Mouse (Mus musculus) CH12.LX (cell line): ENCODE data around the gene Cnbp. TPM values are rescaled to one million over a fixed set of nuclear protein-coding genes. Genes with fewer than 3 reads are reported as not detected.
A peak's percentile ranks its signal among the peaks of the same experiment; 100 is the strongest.

Experiments used
- DNase-seq: peaks from one replicate; pipeline ENCODE4 v3.0.0-alpha.2; 2013; ENCODE audit errors: extremely low read depth
- H3K27ac ChIP-seq: 2 replicates; pipeline ENCODE4 v1.5.1; 2012; ENCODE audit warnings: low read depth, mild to moderate bottlenecking, control low read depth, moderate library complexity; ENCODE audit not compliant: insufficient read depth
- H3K27me3 ChIP-seq: replicated peaks from 2 replicates; pipeline ENCODE3; 2012; ENCODE audit warnings: inconsistent platforms
- H3K36me3 ChIP-seq, 2 experiments: replicated peaks in 1 of 2; 2 replicates each; pipeline versions ENCODE3 to v1.6.1; 2012; ENCODE audit warnings: inconsistent platforms in 1 of 2, low read length in 1 of 2, mild to moderate bottlenecking in 1 of 2, mixed read lengths in 1 of 2, moderate library complexity in 1 of 2; ENCODE audit not compliant: control insufficient read depth in 1 of 2, insufficient read depth in 1 of 2
- H3K4me1 ChIP-seq, 2 experiments: 2 replicates each; pipeline ENCODE4 v1.6.1; 2012; ENCODE audit warnings: inconsistent platforms in 1 of 2, moderate library complexity in 1 of 2; ENCODE audit not compliant: insufficient read depth in 2 of 2, control insufficient read depth in 1 of 2
- H3K4me2 ChIP-seq: 2 replicates; pipeline ENCODE4 v1.6.1; 2012; ENCODE audit warnings: low read depth, mild to moderate bottlenecking, control low read depth; ENCODE audit not compliant: poor library complexity, insufficient read depth, severe bottlenecking
- H3K4me3 ChIP-seq, 3 experiments: fragments of 150-350 bp in 1 of 3; sonication (generic) in 1 of 3; replicated peaks in 1 of 3; 2 replicates each; pipeline versions ENCODE3 to v1.5.1; 2011 to 2012; ENCODE audit warnings: low read depth in 2 of 3, low read length in 2 of 3, mild to moderate bottlenecking in 2 of 3, moderate library complexity in 2 of 3, control low read depth in 1 of 3, improper control_type of control experiment in 1 of 3, inconsistent platforms in 1 of 3, mixed read lengths in 1 of 3; ENCODE audit not compliant: poor library complexity in 1 of 3
- H3K79me2 ChIP-seq: replicated peaks from 2 replicates; pipeline ENCODE4 v1.6.1; 2012; ENCODE audit warnings: mild to moderate bottlenecking, moderate library complexity; ENCODE audit not compliant: control insufficient read depth, poor library complexity, insufficient read depth, severe bottlenecking; ENCODE audit errors: extremely low read depth
- H3K9ac ChIP-seq: 2 replicates; pipeline ENCODE4 v1.6.1; 2012; ENCODE audit warnings: low read depth, mild to moderate bottlenecking, control low read depth, moderate library complexity; ENCODE audit not compliant: insufficient read depth
- H3K9me3 ChIP-seq: replicated peaks from 2 replicates; pipeline ENCODE3; 2012; ENCODE audit warnings: low read length, inconsistent platforms, mixed read lengths
- BHLHE40 ChIP-seq: IDR thresholded peaks from 2 replicates; pipeline ENCODE4 v1.6.1; 2011; ENCODE audit warnings: mild to moderate bottlenecking, low read depth, low read length, improper control_type of control experiment
- CHD2 ChIP-seq: IDR thresholded peaks from 2 replicates; pipeline ENCODE4 v1.6.1; 2011; ENCODE audit warnings: low read length, improper control_type of control experiment
- E2F4 ChIP-seq: IDR thresholded peaks from 2 replicates; pipeline ENCODE4 v1.6.1; 2011; ENCODE audit warnings: low read depth, low read length, improper control_type of control experiment; ENCODE audit not compliant: insufficient replicate concordance
- ELF1 ChIP-seq: IDR thresholded peaks from 2 replicates; pipeline ENCODE4 v1.6.1; 2014; ENCODE audit warnings: low read depth, mild to moderate bottlenecking, inconsistent platforms, low read length, improper control_type of control experiment
- EP300 ChIP-seq: IDR thresholded peaks from 2 replicates; pipeline ENCODE4 v1.6.1; 2011; ENCODE audit warnings: low read length, improper control_type of control experiment
- GABPA ChIP-seq: IDR thresholded peaks from 2 replicates; pipeline ENCODE4 v1.6.1; 2012; ENCODE audit warnings: low read depth, low read length, improper control_type of control experiment, inconsistent platforms; ENCODE audit not compliant: insufficient replicate concordance
- HCFC1 ChIP-seq: IDR thresholded peaks from 2 replicates; pipeline ENCODE4 v1.6.1; 2012; ENCODE audit warnings: low read depth, mild to moderate bottlenecking, inconsistent platforms, low read length, improper control_type of control experiment
- IRF4 ChIP-seq: IDR thresholded peaks from 2 replicates; pipeline ENCODE4 v1.6.1; 2014; ENCODE audit warnings: low read depth, mild to moderate bottlenecking, inconsistent platforms, low read length, improper control_type of control experiment
- JUN ChIP-seq: IDR thresholded peaks from 2 replicates; pipeline ENCODE4 v1.6.1; 2011; ENCODE audit warnings: low read depth, mild to moderate bottlenecking, low read length, improper control_type of control experiment, moderate library complexity; ENCODE audit not compliant: insufficient read depth
- JUND ChIP-seq: conservative IDR thresholded peaks from 2 replicates; pipeline ENCODE4 v1.6.1; 2011; ENCODE audit warnings: low read depth, low read length, improper control_type of control experiment
- KAT2A ChIP-seq: IDR thresholded peaks from 2 replicates; pipeline ENCODE4 v1.6.1; 2012; ENCODE audit warnings: low read length, improper control_type of control experiment, inconsistent platforms; ENCODE audit not compliant: insufficient replicate concordance
- MAX ChIP-seq: IDR thresholded peaks from 2 replicates; pipeline ENCODE4 v1.6.1; 2011; ENCODE audit warnings: low read length, improper control_type of control experiment
- MAZ ChIP-seq: IDR thresholded peaks from 2 replicates; pipeline ENCODE4 v1.6.1; 2012; ENCODE audit warnings: low read depth, mild to moderate bottlenecking, inconsistent platforms, low read length, improper control_type of control experiment, moderate library complexity
- MEF2A ChIP-seq: IDR thresholded peaks from 2 replicates; pipeline ENCODE4 v1.6.1; 2014; ENCODE audit warnings: low read depth, mild to moderate bottlenecking, inconsistent platforms, low read length, improper control_type of control experiment, borderline replicate concordance
- MYC ChIP-seq: IDR thresholded peaks from 2 replicates; pipeline ENCODE4 v1.6.1; 2011; ENCODE audit warnings: low read depth, mild to moderate bottlenecking, improper control_type of control experiment, low read length
- NELFE ChIP-seq: IDR thresholded peaks from 2 replicates; pipeline ENCODE4 v1.6.1; 2011; ENCODE audit warnings: low read depth, low read length, improper control_type of control experiment
- PAX5 ChIP-seq: IDR thresholded peaks from 2 replicates; pipeline ENCODE4 v1.6.1; 2012; ENCODE audit warnings: low read length, inconsistent platforms, mixed read lengths
- POLR2A ChIP-seq: IDR thresholded peaks from 2 replicates; pipeline ENCODE4 v1.6.1; 2011; ENCODE audit warnings: low read depth, mild to moderate bottlenecking, improper control_type of control experiment, low read length
- POLR2AphosphoS2 ChIP-seq: IDR thresholded peaks from 2 replicates; pipeline ENCODE4 v1.6.1; 2011; ENCODE audit warnings: low read depth, low read length, improper control_type of control experiment
- RAD21 ChIP-seq: IDR thresholded peaks from 2 replicates; pipeline ENCODE4 v1.6.1; 2011; ENCODE audit warnings: low read depth, mild to moderate bottlenecking, low read length, improper control_type of control experiment, moderate library complexity
- RCOR1 ChIP-seq: conservative IDR thresholded peaks from 2 replicates; pipeline ENCODE4 v1.6.1; 2012; ENCODE audit warnings: low read depth, mild to moderate bottlenecking, inconsistent platforms, low read length, improper control_type of control experiment
- SIN3A ChIP-seq: IDR thresholded peaks from 2 replicates; pipeline ENCODE4 v1.6.1; 2012; ENCODE audit warnings: low read length, improper control_type of control experiment, inconsistent platforms
- SMC3 ChIP-seq: IDR thresholded peaks from 2 replicates; pipeline ENCODE4 v1.6.1; 2011; ENCODE audit warnings: low read depth, low read length, improper control_type of control experiment
- TCF12 ChIP-seq: IDR thresholded peaks from 2 replicates; pipeline ENCODE4 v1.6.1; 2014; ENCODE audit warnings: low read depth, mild to moderate bottlenecking, inconsistent platforms, low read length, improper control_type of control experiment
- UBTF ChIP-seq: IDR thresholded peaks from 2 replicates; pipeline ENCODE4 v1.6.1; 2012; ENCODE audit warnings: low read depth, mild to moderate bottlenecking, inconsistent platforms, low read length, improper control_type of control experiment, moderate library complexity
- USF1 ChIP-seq: IDR thresholded peaks from 2 replicates; pipeline ENCODE4 v1.6.1; 2014; ENCODE audit warnings: low read depth, mild to moderate bottlenecking, inconsistent platforms, low read length, improper control_type of control experiment
- USF2 ChIP-seq: conservative IDR thresholded peaks from 2 replicates; pipeline ENCODE4 v1.6.1; 2011; ENCODE audit warnings: low read depth, low read length, improper control_type of control experiment
- ZC3H11A ChIP-seq: IDR thresholded peaks from 2 replicates; pipeline ENCODE4 v1.6.1; 2012; ENCODE audit warnings: low read depth, mild to moderate bottlenecking, inconsistent platforms, low read length, improper control_type of control experiment
- ZKSCAN1 ChIP-seq: IDR thresholded peaks from 2 replicates; pipeline ENCODE4 v1.6.1; 2012; ENCODE audit warnings: low read depth, inconsistent platforms, low read length, improper control_type of control experiment, borderline replicate concordance
- ZMIZ1 ChIP-seq: IDR thresholded peaks from 2 replicates; pipeline ENCODE4 v1.6.1; 2012; ENCODE audit warnings: low read depth, mild to moderate bottlenecking, inconsistent platforms, low read length, improper control_type of control experiment
- ZNF384 ChIP-seq: IDR thresholded peaks from 2 replicates; pipeline ENCODE4 v1.6.1; 2012; ENCODE audit warnings: low read depth, low read length, improper control_type of control experiment, inconsistent platforms
- dilution Hi-C: fragments of 300-500 bp; cut with MboI; formaldehyde crosslinking; loops from 2 replicates; pipeline ENCODE4 v1.14.3; 2020; ENCODE audit warnings: low sequenced_read_pairs; ENCODE audit not compliant: extremely low pct_unique_long_range_greater_than_20kb, extremely low pct_ligation_motif_present
- in situ Hi-C: fragments of 300-500 bp; cut with MboI; formaldehyde crosslinking; loops from 3 replicates; pipeline ENCODE4 v1.14.3; 2019; ENCODE audit warnings: low sequenced_read_pairs, low pct_ligation_motif_present, low pct_unique_long_range_greater_than_20kb, mixed read lengths
- polyA plus RNA-seq: library from polyadenylated mRNA; unstranded; fragments of >175 nt; gene quantifications from 2 replicates; pipeline ENCODE4 v1.2.1, GENCODE M21; 2012; ENCODE audit warnings: low read depth; ENCODE audit not compliant: insufficient read length
- total RNA-seq, 2 experiments: library from RNA; depleted of rRNA; stranded (reverse); fragments of 300-350 nt in 1 of 2; fragments of >200 nt in 1 of 2; gene quantifications; 2 replicates each; pipeline ENCODE4 v1.2.3; 2012 to 2014

The Cnbp gene
- total and polyA plus RNA-seq, 3 experiments = 558 to 838 (median 649) TPM

DNA sequence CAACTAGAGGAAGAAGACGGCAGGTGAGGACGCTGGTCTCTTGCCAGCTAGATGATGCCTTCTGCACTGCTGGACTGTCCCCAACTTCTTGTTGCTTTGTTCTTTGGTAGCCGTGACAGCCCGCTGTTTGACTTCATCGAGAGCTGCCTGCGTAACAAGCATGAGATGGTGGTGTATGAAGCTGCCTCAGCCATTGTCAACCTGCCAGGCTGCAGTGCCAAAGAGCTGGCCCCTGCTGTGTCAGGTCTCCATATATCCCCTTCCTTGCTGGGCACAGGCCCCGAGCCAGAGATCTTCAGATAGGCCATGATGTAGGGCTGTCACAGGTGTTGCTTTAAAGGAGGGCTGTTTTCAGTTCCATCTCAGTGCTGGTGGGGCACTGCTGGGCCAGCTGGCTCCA lies 43.0 kb upstream of the Cnbp start:
- in situ Hi-C loops (no loop called here), dilution Hi-C loops (no loop called here)
- TF ChIP-seq E2F4 (no peak), SMC3 (no peak), SIN3A (no peak), RCOR1 (no peak), UBTF (no peak), RAD21 (no peak), KAT2A (no peak)
- no peak overlapping the region for H3K4me2 ChIP-seq
- no peaks in the 10 kb centered on the region for H3K9me3 ChIP-seq
- no peaks in the 10 kb centered on the region for H3K27me3 ChIP-seq
- DNase-seq = no peak
- H3K4me3 ChIP-seq = no peak overlapping the region
- H3K79me2 ChIP-seq = peaks cover 9% of the 10 kb centered on the region
- peaks cover 92 to 98% of the 10 kb centered on the region in 2 experiments for H3K36me3 ChIP-seq
- no peak overlapping the region for H3K9ac ChIP-seq
- H3K4me1 ChIP-seq = peaks cover 2 to 11% of the 10 kb centered on the region in 2 experiments
- no peak overlapping the region for H3K27ac ChIP-seq

DNA sequence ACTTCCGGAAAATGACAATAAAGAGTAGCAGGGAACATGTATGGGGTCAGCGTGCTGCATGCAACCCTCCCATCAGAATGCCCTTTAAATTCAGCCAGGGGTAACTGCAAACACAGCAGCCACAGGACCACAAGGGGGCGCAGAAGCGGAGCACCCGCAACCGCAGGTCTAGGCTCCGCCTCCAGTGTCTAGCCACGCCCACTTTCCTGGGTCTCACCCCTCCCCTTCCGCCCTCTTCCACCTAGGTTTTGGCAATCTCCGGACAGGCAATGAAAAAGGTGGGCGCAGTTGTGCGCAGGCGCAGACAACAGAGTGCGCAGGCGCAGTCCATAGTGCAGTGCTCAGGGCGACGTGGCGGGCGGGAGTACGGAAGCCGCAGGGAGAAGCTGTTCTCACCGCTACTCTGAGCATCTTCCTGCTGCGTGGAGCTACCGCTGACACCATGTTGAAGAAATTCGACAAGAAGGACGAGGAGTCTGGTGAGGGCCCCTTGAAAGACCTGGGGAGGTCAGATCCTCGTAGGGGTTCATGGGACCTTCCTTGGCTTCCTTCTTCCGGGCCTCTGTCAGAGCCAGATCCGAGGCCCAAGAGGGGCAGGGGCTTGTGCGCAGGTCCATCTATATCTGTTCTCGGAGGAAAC lies 36.8 kb upstream of the Cnbp start, which contains the start of gene Copg1:
Gene Copg1 (plus strand): TSS at position 221 of the 640 bp plus-strand sequence.
- H3K9me3 ChIP-seq = no peaks in the 10 kb centered on the region
- H3K4me2 ChIP-seq = peak within 1 kb of the TSS; percentile 100
- H3K79me2 ChIP-seq = peaks cover 18% of the 10 kb centered on the region
- DNase-seq = peak; percentile 98
- peaks cover 3% of the 10 kb centered on the region for H3K27me3 ChIP-seq
- H3K36me3 ChIP-seq = peaks cover 33 to 39% of the 10 kb centered on the region in 2 experiments
- peak within 1 kb of the TSS; percentile 77 to 99 (median 95) for H3K4me3 ChIP-seq
- peak within 1 kb of the TSS; percentile 98 for H3K9ac ChIP-seq
- H3K27ac ChIP-seq = peak within 1 kb of the TSS; percentile 29
- dilution Hi-C loops = no loop called here
- H3K4me1 ChIP-seq = peaks cover 5 to 23% of the 10 kb centered on the region in 2 experiments
- in situ Hi-C loops = no loop called here
- TF ChIP-seq MYC (peak; percentile 72), POLR2A (peak; percentile 97), ZNF384 (no peak; the same call in 1 of the 2 replicates), EP300 (no peak), UBTF (no peak), JUND (0 out of 2 replicates have a peak, but pooled peaks have one; percentile 23), IRF4 (peak; percentile 53; the same call in 1 of the 2 replicates), BHLHE40 (0 out of 2 replicates have a peak, but pooled peaks have one; percentile 5), HCFC1 (peak; percentile 77), RCOR1 (no peak), MAZ (peak; percentile 76; the same call in 1 of the 2 replicates), ZMIZ1 (no peak; the same call in 1 of the 2 replicates), ZKSCAN1 (no peak), E2F4 (no peak), PAX5 (no peak), TCF12 (peak; percentile 93), MEF2A (peak; percentile 57), USF1 (no peak), GABPA (no peak), JUN (no peak), POLR2AphosphoS2 (peak; percentile 83; the same call in 1 of the 2 replicates), RAD21 (peak; percentile 49), MAX (peak; percentile 72; the same call in 1 of the 2 replicates), USF2 (no peak), CHD2 (0 out of 2 replicates have a peak, but pooled peaks have one; percentile 26), ZC3H11A (no peak; the same call in 1 of the 2 replicates), ELF1 (peak; percentile 91), NELFE (peak; percentile 90)
